ENCODE assay signal across 8 mouse cellular contexts in genomic region chr5:125441234-125442114, GRCm38 (mm10). TPM values are rescaled to one million over a fixed set of nuclear protein-coding genes. Genes with fewer than 3 reads are reported as not detected.
A peak's percentile ranks its signal among the peaks of the same experiment; 100 is the strongest.
DNase-seq lines count a peak whose midpoint lies in the region; ATAC-seq and TF ChIP-seq lines count a peak whose summit lies in the region.

Gene Bri3bp, plus strand, starts transcription at chr5:125441568.

- no peaks in the 10 kb centered on the region for H3K27me3 ChIP-seq in ES-Bruce4 (ENCODE audit: control insufficient read depth, insufficient read depth, low read length, poor library complexity, severe bottlenecking)
- H3K27me3 ChIP-seq in lung, embryonic 16.5 days (ENCODE audit: control insufficient read depth, insufficient read depth, low read depth, low read length): no peaks in the 10 kb centered on the region

- H3K27ac ChIP-seq in ES-Bruce4 (ENCODE audit: insufficient read depth, low read length): peak within 1 kb of the TSS; percentile 40; the same call in 1 of the 2 replicates
- H3K27ac ChIP-seq in bone marrow macrophage, adult 2 months (ENCODE audit: insufficient read depth, low read depth, low read length): peak within 1 kb of the TSS; percentile 79
- peak within 1 kb of the TSS; percentile 73 for H3K27ac ChIP-seq in lung, embryonic 16.5 days (ENCODE audit: low read length)

- H3K4me1 ChIP-seq in ES-Bruce4 (ENCODE audit: control insufficient read depth, insufficient read depth, low read length): no peaks in the 10 kb centered on the region
- H3K4me1 ChIP-seq in bone marrow macrophage, adult 2 months (ENCODE audit: control insufficient read depth, insufficient read depth, low read length): peaks cover 42% of the 10 kb centered on the region
- H3K4me1 ChIP-seq in lung, embryonic 16.5 days (replicated peaks; ENCODE audit: control insufficient read depth, insufficient read depth, low read length): peaks cover 9% of the 10 kb centered on the region

- H3K4me2 ChIP-seq in lung, embryonic 16.5 days (ENCODE audit: low read depth, low read length): peak within 1 kb of the TSS; percentile 89

- H3K36me3 ChIP-seq in ES-Bruce4 (ENCODE audit: control insufficient read depth, insufficient read depth, low read length, poor library complexity, severe bottlenecking): no peaks in the 10 kb centered on the region
- H3K36me3 ChIP-seq in lung, embryonic 16.5 days (ENCODE audit: control insufficient read depth, insufficient read depth, low read length): no peaks in the 10 kb centered on the region

- H3K9ac ChIP-seq in ES-Bruce4 (ENCODE audit: low read depth, poor library complexity, severe bottlenecking): peak within 1 kb of the TSS; percentile 93
- H3K9ac ChIP-seq in lung, embryonic 16.5 days (ENCODE audit: low read length): peak within 1 kb of the TSS; percentile 87

- no peak for TF ChIP-seq CTCF in ES-Bruce4 (IDR thresholded peaks at IDR 0.05; ENCODE audit: low read depth, low read length)
- TF ChIP-seq CTCF in bone marrow macrophage, adult 2 months (IDR thresholded peaks at IDR 0.05; ENCODE audit: low read depth, low read length): no peak

- ATAC-seq in erythroid progenitor cell, adult 5-6 weeks (replicated peaks; ENCODE audit: low FRiP score, poor library complexity, severe bottlenecking): peak; percentile 76
- peak; percentile 97 for ATAC-seq in lung, embryonic 16.5 days (ENCODE audit: low read depth)

- intact Hi-C loops in heart, postnatal 14 days (cut with DNase I): no loop called here

- TF ChIP-seq POLR2A in ES-Bruce4 (IDR thresholded peaks at IDR 0.05; ENCODE audit: insufficient read depth, low read length): no peak
- TF ChIP-seq POLR2A in bone marrow macrophage, adult 2 months (IDR thresholded peaks at IDR 0.05; ENCODE audit: borderline replicate concordance, low read depth, low read length): no peak

- no peaks in the 10 kb centered on the region for H3K9me3 ChIP-seq in ES-Bruce4 (replicated peaks; ENCODE audit: control insufficient read depth, insufficient read depth, low read length, poor library complexity, severe bottlenecking)
- no peaks in the 10 kb centered on the region for H3K9me3 ChIP-seq in lung, embryonic 16.5 days (ENCODE audit: control insufficient read depth, low read length)

- peak within 1 kb of the TSS; percentile 96 for H3K4me3 ChIP-seq in ES-Bruce4 (ENCODE audit: low read depth, low read length)
- peak within 1 kb of the TSS; percentile 97 for H3K4me3 ChIP-seq in bone marrow macrophage, adult 2 months (ENCODE audit: insufficient read depth, low read length)
- H3K4me3 ChIP-seq in lung, embryonic 16.5 days (ENCODE audit: low read length): peak within 1 kb of the TSS; percentile 97

- under 1% methylated on average over 87 of the region's 97 CpGs for whole genome bisulfite sequencing in lung, embryonic 16.5 days

- no peak for TF ChIP-seq EP300 in ES-Bruce4 (IDR thresholded peaks at IDR 0.05; ENCODE audit: insufficient read depth, low read depth, low read length)

- peak; percentile 60 to 68 for DNase-seq in heart, postnatal 14 days
- peak; percentile 54 to 61 for DNase-seq in layer of hippocampus, adult 18-20 months (ENCODE audit: low spot score in 2 of 2)
- DNase-seq in ovary, postnatal 10 days (ENCODE audit: low spot score): peak; percentile 44
- peak; percentile 75 to 76 for DNase-seq in thymus, postnatal 36 days

RNA-seq across cellular contexts. Expression of gene Bri3bp, which starts in this region (rescaled TPM):
- 43.8 and 45.8 TPM in 2 replicates for polyA plus RNA-seq in ES-Bruce4 (2011; ENCODE audit: insufficient read depth, insufficient read length, low read depth, missing spikeins)
- 11.6 and 11.8 TPM in 2 replicates for polyA plus RNA-seq in bone marrow macrophage, adult 2 months (2012; ENCODE audit: insufficient read depth, insufficient read length, missing spikeins)
- 5.4 and 10.5 TPM in 2 replicates for total RNA-seq in erythroid progenitor cell, adult 5-6 weeks (2015; ENCODE audit: low replicate concordance)
- 2.0 and 2.4 TPM in 2 replicates for total RNA-seq in erythroid progenitor cell, adult 5-6 weeks (2017; ENCODE audit: low replicate concordance)
- 10 to 100 TPM; 48.0 to 62.4 TPM for total RNA-seq in heart, postnatal 14 days (2021)
- 100 to 1,000 TPM in 1 of 2 experiments, 10 to 100 TPM in 1; 92.7 to 107 TPM for total RNA-seq in layer of hippocampus, adult 18-20 months (2021)
- polyA plus RNA-seq in lung, embryonic 16.5 days (2015; fragmentation: Nextera tagmentation; extraction: Ambion mirVana): 29.1 and 31.9 TPM in 2 replicates

Comparison
In these comparisons a context has a peak if more than half of its experiments do, and no peak if none do; other contexts are left out.
1. Peak in every context shown above with its lines: DNase-seq, ATAC-seq, H3K4me3 ChIP-seq and H3K27ac ChIP-seq.
2. RNA of gene Bri3bp (total RNA-seq): 92.7 to 107 TPM in layer of hippocampus, adult 18-20 months and 48.0 to 62.4 TPM in heart, postnatal 14 days; 2.0 to 10.5 TPM in erythroid progenitor cell, adult 5-6 weeks; every median in the first group is over 4 times any median in the second.